Mouse (Mus musculus): ENCODE data around the gene Vps37b.
"Not testable (repeated sequence)": the region's sequence is repeated elsewhere in the genome, so short reads cannot be mapped to it uniquely, and the experiment has no call there.

The Vps37b gene

GRCm38 (mm10) chr5:124032001-124032508 lies at the start of gene Vps37b:
Vps37b (minus strand) TSS chr5:124032270.
- peak; percentile 89 for DNase-seq (ENCODE audit: low spot score)

GRCm38 (mm10) chr5:124079880-124080279 lies 47.8 kb upstream of the Vps37b start:
- no peak for DNase-seq (ENCODE audit: low spot score)

- DNase-seq (ENCODE audit: low spot score) = no peak
Observed at GRCm38 (mm10) chr5:124078794-124079416, 46.8 kb upstream of the Vps37b start.

GRCm38 (mm10) chr5:124077856-124078460 lies 45.9 kb upstream of the Vps37b start:
- DNase-seq (ENCODE audit: low spot score) = no peak

GRCm38 (mm10) chr5:124077241-124077640 lies 45.2 kb upstream of the Vps37b start:
- DNase-seq (ENCODE audit: low spot score) = no peak

GRCm38 (mm10) chr5:124076559-124076958 lies 44.5 kb upstream of the Vps37b start:
- no peak for DNase-seq (ENCODE audit: low spot score)

GRCm38 (mm10) chr5:124075716-124076115 lies 43.6 kb upstream of the Vps37b start:
- DNase-seq (ENCODE audit: low spot score) = no peak

- no peak for DNase-seq (ENCODE audit: low spot score)
Observed at GRCm38 (mm10) chr5:124074845-124075307, 42.8 kb upstream of the Vps37b start.

- DNase-seq (ENCODE audit: low spot score) = no peak
Observed at GRCm38 (mm10) chr5:124073682-124074081, 41.6 kb upstream of the Vps37b start.

GRCm38 (mm10) chr5:124069657-124070056 lies 37.6 kb upstream of the Vps37b start:
- DNase-seq (ENCODE audit: low spot score) = no peak

GRCm38 (mm10) chr5:124062037-124062824 lies 30.2 kb upstream of the Vps37b start:
- no peak for DNase-seq (ENCODE audit: low spot score)

GRCm38 (mm10) chr5:124059677-124060076 lies 27.6 kb upstream of the Vps37b start:
- no peak for DNase-seq (ENCODE audit: low spot score)

- no peak for DNase-seq (ENCODE audit: low spot score)
Observed at GRCm38 (mm10) chr5:124058749-124059148, 26.7 kb upstream of the Vps37b start.

GRCm38 (mm10) chr5:124056956-124057355 lies 24.9 kb upstream of the Vps37b start:
- DNase-seq (ENCODE audit: low spot score) = no peak

GRCm38 (mm10) chr5:124056219-124056618 lies 24.1 kb upstream of the Vps37b start:
- DNase-seq (ENCODE audit: low spot score) = no peak

GRCm38 (mm10) chr5:124052641-124053040 lies 20.6 kb upstream of the Vps37b start:
- not testable (repeated sequence) for DNase-seq (ENCODE audit: low spot score)

GRCm38 (mm10) chr5:124051899-124052491 lies 19.9 kb upstream of the Vps37b start:
- DNase-seq (ENCODE audit: low spot score) = peak; percentile 56

GRCm38 (mm10) chr5:124050095-124051050 lies 18.3 kb upstream of the Vps37b start:
- peak; percentile 31 for DNase-seq (ENCODE audit: low spot score)

- DNase-seq (ENCODE audit: low spot score) = no peak
Observed at GRCm38 (mm10) chr5:124049249-124050045, 17.4 kb upstream of the Vps37b start.

- DNase-seq (ENCODE audit: low spot score) = peak; percentile 88
Observed at GRCm38 (mm10) chr5:124046741-124047401, 14.8 kb upstream of the Vps37b start.
